Mouse (Mus musculus) MEL (cell line): ENCODE results near the gene Dnase1l3.

Experiments
- CTCF ChIP-seq, 3 experiments: IDR thresholded peaks in 2 of 3; conservative IDR thresholded peaks in 1 of 3; 2 replicates each; pipeline ENCODE4 v1.5.1; 2011 to 2012; ENCODE audit warnings: low read length in 3 of 3, low read depth in 2 of 3, mild to moderate bottlenecking in 2 of 3, improper control_type of control experiment in 1 of 3, inconsistent platforms in 1 of 3, mixed read lengths in 1 of 3, moderate library complexity in 1 of 3; ENCODE audit not compliant: control insufficient read depth in 1 of 3, insufficient read depth in 1 of 3, poor library complexity in 1 of 3, severe bottlenecking in 1 of 3
- ETS1 ChIP-seq: IDR thresholded peaks from 2 replicates; pipeline ENCODE4 v1.6.1; 2012; ENCODE audit warnings: low read depth, mild to moderate bottlenecking, inconsistent platforms, low read length, improper control_type of control experiment, moderate library complexity
- GATA1 ChIP-seq: IDR thresholded peaks from 2 replicates; pipeline ENCODE4 v1.6.1; 2011; ENCODE audit warnings: low read depth, low read length, improper control_type of control experiment
- KAT2A ChIP-seq: conservative IDR thresholded peaks from 2 replicates; pipeline ENCODE4 v1.6.1; 2012; ENCODE audit warnings: low read depth, low read length, improper control_type of control experiment, inconsistent platforms
- MAFK ChIP-seq: IDR thresholded peaks from 2 replicates; pipeline ENCODE4 v1.6.1; 2011; ENCODE audit warnings: low read depth, mild to moderate bottlenecking, low read length, improper control_type of control experiment, borderline replicate concordance
- MEF2A ChIP-seq: IDR thresholded peaks from 2 replicates; pipeline ENCODE4 v1.6.1; 2014; ENCODE audit warnings: low read depth, mild to moderate bottlenecking, inconsistent platforms, low read length, improper control_type of control experiment; ENCODE audit not compliant: poor library complexity, insufficient replicate concordance, severe bottlenecking; ENCODE audit errors: extremely low read depth
- POLR2A ChIP-seq, 2 experiments: IDR thresholded peaks; 2 replicates each; pipeline ENCODE4 v1.6.1; 2011 to 2012; ENCODE audit warnings: low read length in 2 of 2, mild to moderate bottlenecking in 2 of 2, control low read depth in 1 of 2, improper control_type of control experiment in 1 of 2, low read depth in 1 of 2, moderate library complexity in 1 of 2; ENCODE audit not compliant: control insufficient read depth in 1 of 2, insufficient read depth in 1 of 2, poor library complexity in 1 of 2
- POLR2AphosphoS2 ChIP-seq: IDR thresholded peaks from 2 replicates; pipeline ENCODE4 v1.6.1; 2011; ENCODE audit warnings: low read length, improper control_type of control experiment
- POLR2AphosphoS5 ChIP-seq: IDR thresholded peaks from 2 replicates; pipeline ENCODE4 v1.6.1; 2012; ENCODE audit warnings: low read depth, borderline replicate concordance, mild to moderate bottlenecking, inconsistent platforms, low read length, moderate library complexity, mixed read lengths
- TAL1 ChIP-seq: IDR thresholded peaks from 2 replicates; pipeline ENCODE4 v1.6.1; 2012; ENCODE audit warnings: mild to moderate bottlenecking, inconsistent platforms, low read length, moderate library complexity, mixed read lengths
- USF1 ChIP-seq: IDR thresholded peaks from 2 replicates; pipeline ENCODE4 v1.6.1; 2014; ENCODE audit warnings: low read depth, mild to moderate bottlenecking, inconsistent platforms, low read length, improper control_type of control experiment, moderate library complexity

DNA sequence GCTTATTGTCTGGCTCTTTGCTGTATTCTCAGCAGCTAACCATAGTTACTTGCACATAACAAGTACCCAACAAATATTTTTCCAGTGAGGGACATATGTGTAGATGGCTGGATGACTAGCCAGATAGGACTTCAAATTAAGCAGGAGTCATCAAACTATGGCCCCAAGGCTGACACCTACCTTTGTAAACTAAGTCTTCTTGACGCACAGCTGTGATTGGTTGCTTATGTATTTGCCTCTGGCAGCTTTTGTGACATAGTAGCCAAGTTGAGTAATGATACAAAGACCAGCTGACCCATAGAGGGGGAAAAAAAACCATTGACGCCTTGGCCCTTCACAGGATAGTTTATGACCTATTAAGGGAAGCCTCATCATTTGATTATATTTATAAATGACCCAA is 47.7 kb upstream of the Dnase1l3 start:
- TF ChIP-seq MAFK (no peak), GATA1 (no peak), CTCF (IDR thresholded peaks at IDR 0.05 in 2 of 3, conservative IDR thresholded peaks at IDR 0.05 in 1 of 3; ENCODE audit: control insufficient read depth in 1 of 3, insufficient read depth in 1 of 3, low read depth in 2 of 3, low read length in 3 of 3, poor library complexity in 1 of 3, severe bottlenecking in 1 of 3) (no peak), TAL1 (no peak), POLR2AphosphoS5 (no peak), POLR2A (IDR thresholded peaks at IDR 0.05; ENCODE audit: control insufficient read depth in 1 of 2, insufficient read depth in 1 of 2, low read depth in 1 of 2, low read length in 2 of 2, poor library complexity in 1 of 2) (no peak), USF1 (no peak), POLR2AphosphoS2 (no peak), MEF2A (no peak), KAT2A (no peak), ETS1 (no peak)
